Mouse (Mus musculus): Measurements from ENCODE around the gene Galnt10. TPM values are rescaled to one million over a fixed set of nuclear protein-coding genes. Genes with fewer than 3 reads are reported as not detected.
A peak's percentile ranks its signal among the peaks of the same experiment; 100 is the strongest.
"Not testable (repeated sequence)": the region's sequence is repeated elsewhere in the genome, so short reads cannot be mapped to it uniquely, and the experiment has no call there.

Galnt10 gene
- total RNA-seq, 2 experiments from 2014 or later: 44.5 to 46.2 TPM

DNA sequence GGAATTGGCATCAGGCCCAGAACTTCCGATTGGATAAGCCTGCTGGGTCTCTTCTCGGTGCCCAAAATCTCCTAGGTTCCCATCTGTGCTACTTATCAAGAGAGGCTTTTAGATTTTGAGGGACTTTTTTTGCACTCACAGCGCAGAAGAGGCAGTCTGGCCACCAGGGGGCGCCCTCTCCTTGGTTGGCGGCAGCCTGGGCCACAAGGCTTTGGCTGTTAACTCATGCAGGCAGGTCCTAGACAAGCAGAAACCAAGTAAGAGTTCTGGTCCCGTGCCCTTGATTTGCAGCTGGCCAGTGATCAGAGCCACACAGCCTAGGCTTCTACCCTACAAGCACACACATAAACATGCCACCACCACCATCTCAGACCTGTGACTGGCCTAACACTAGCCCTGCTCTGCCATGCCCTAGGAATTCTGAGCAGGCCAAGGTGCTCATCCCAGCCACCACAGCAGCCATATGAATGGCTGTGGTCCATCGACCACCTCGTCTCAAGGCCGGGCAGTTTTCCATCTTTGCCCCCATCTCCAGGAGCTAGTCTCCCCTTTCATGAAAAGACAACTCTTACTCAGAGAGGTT is 174.8 kb downstream of the Galnt10 start:
- DNase-seq (ENCODE audit: low spot score in 2 of 2): peak; percentile 77 to 82

DNA sequence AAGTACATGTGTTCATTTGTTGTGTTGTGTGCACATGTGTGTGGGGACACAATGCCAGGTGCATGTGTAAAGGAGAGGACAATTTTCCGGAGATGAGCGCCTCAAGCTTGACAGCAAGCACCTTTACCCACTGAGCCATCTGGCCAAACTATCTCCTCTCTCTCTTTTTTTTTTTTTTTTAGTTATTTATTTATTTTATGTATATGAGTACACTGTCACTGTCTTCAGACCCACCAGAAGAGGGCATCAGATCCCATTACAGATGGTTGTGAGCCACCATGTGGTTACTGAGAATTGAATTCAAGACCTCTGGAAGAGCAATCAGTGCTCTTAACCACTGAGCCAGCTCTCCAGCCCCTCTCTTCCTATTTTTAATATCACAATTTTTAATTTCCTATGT is 177.9 kb downstream of the Galnt10 start:
- not testable (repeated sequence) for DNase-seq (ENCODE audit: low spot score in 2 of 2)

DNA sequence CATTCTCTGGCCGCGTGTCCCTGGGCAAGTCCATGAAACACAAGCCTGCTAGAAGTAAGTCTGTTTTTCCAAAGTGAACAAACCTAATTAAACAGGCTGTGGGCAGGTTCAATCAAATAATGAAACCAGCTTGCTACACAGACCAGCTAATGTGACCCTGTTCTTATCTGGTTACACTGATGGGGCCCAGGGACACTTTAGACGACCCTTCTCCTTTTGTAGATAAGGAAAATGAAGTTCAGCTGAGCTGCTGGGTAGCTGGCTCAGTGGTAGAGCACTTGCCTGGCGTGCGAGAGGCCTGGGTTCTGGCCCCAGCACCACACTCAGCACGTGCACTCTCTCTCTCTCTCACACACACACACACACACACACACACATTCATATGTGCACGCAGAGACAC is 178.5 kb downstream of the Galnt10 start:
- DNase-seq (ENCODE audit: low spot score in 2 of 2): no peak

DNA sequence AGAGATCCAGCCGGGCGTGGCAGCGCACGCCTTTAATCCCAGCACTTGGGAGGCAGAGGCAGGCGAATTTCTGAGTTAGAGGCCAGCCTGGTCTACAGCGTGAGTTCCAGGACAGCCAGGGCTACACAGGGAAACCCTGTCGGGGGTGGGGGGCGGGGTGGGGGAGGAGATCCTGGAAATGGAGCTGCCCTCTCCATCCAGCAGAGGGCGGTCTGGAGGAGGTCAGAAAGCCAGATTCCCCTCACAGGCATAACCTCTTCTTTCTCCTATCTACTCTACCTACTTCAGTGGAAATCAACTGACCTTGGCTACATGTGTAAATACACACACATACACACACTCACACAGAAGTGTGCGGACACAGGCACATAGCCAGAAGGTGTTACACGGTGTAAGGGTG is 180.0 kb downstream of the Galnt10 start:
- DNase-seq (ENCODE audit: low spot score in 2 of 2): not testable (repeated sequence)

DNA sequence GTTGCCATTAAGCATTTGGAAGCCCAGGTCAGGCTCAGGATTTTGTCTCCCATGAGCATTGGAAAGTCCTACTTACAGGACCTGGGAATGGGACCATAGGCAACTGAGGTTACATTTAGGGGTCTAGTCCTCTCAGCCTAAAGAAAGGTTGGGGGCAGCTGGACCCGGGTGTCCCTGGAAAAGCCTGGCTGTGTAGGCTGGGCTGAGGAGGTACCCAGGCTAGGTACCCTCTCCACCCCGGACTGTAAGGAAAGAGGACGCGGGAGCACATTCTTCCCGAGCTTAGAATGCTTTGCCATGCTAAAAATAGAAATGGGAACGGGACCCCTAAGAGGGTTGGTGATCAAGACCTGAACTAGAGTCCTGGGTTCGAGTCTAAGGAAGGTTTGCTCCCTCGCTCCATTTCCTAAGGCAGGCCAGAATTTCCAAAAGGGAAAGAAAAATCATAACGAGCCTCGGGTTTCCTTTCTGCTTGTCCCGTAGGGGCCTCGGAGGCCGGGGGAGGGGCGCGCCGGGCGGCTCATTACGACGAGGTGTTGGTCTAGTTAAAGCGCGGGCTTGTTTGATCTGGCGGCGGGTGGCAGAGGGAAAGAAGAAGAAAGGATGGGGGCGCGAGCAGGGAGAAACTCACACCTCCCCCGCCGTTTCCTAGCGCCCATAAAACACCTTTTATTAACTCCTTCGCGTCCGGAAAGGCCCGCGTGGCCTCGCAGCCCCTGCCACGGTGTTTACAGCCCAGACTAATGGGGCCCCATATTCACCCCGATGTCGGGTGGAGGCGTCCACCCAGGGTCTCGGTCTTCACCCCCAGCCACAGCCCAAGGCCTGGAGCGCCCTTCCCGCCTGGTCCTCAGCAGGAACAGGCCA is 182.0 kb downstream of the Galnt10 start:
- DNase-seq (ENCODE audit: low spot score in 2 of 2): no peak

DNA sequence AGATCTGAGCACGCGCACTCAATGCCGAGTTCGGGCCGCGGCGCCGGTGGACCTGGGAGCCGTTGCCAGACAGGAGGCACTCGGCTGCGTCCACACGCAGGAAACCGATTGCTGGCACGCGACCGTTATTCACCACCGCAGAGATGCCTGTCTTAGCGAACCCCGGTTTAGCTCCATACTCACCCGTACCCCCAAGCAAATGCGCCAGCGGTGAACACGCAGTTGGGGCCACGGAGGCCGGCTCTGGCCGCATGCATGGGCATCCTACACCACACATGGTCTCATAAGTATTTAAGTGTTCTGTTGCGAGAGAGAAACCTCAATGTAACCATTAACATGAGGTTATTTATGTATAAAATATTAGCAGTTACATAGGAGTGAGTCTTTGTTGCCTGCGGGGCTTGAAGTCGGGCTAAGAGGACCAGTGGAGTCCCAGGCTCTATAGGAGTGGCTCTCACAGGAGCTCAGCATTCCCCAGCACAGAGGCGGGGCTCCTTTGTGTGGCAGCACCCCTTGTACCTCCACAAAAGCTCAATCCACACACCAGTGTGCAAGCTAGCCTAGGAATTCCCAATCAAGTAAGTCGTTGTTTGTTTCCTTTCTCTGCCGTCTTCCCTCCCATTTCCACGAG is 182.8 kb downstream of the Galnt10 start:
- DNase-seq (ENCODE audit: low spot score in 2 of 2): no peak

DNA sequence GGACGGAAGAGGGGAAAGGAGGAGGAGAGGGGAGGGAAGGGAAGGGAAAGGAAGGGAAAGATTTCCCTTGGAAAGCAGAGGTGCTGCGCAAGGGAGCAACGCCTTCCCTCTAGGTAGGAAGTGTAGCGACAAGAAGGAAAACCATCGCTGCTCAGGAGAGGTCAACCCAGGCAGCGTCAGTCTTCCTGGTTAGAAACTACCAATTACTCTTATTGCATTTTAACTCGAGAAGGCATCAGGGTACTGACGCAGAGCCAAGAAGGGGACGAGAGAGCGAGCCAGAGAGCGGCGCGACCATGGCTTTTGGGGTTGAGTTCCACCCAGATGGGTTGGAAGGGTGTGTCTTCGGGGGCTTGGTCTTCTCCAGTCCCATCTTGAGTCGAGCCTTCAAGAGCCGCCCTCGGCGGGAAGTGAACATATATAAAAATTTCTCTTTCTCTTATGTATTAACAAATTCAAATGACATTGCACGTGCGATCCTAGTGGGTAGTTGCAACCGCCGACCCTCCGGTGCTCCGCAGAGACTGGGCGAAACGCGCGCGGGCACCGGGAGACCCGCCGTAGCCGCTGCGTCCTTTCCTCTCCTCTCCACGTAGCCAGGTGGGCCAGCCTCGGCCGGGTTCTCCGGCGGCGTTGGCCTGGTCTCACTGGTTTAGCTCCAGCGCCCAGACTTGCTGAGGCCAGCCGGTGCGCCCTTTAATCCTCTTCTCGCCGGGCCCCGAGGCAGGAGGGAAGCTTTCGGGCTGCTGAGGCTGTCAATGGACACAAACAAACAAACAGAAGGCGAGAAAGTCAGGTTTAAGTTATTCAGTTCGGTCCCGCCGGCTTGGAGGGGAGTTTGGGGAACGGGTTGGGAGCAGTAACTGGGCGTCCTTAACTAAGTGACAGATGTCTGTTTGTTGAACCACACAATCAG is 184.0 kb downstream of the Galnt10 start:
- no peak for DNase-seq (ENCODE audit: low spot score in 2 of 2)

DNA sequence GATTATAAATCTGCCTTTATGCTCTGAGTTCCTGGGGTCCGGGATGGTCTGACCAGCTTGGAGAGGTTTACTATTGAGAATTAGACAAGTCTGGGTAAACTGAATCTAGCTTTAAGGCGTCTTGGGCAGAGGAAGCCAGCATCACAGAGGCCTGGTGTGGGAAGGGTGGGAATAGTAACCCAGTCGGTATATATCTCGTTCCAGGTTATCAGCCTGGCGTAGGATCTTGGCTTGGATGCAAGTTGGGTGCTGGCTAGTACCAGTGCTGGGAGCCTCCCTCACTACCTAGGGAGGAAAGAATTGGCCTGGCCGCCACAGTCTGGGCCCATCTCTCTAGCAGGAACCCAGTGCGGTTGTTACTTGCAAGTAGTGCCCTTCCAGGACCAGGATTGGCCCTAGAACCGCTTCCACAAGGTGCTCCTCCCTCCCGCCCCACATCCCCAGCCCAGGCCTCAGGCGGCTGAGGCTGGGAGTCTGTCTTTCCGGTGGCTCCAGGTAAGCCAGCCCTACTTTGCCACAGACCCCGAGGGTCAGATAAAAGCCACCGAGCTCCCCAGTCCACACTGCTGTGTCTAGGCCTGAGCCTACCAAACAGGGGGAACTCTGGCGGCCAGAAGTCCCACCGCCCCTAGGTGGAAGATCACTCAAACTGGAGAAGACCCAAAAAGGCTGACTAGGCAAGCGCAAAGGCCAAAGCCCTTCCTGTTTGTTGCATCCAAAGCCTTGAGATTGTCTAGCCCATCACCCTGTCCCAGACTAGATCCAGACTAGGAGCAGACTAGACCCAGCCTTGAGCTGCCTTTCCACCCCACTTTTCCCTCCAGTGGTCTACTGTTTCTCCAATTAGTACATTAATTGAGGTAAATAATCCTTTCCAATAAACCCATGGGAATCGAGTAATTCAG is 184.9 kb downstream of the Galnt10 start:
- DNase-seq (ENCODE audit: low spot score in 2 of 2): no peak

DNA sequence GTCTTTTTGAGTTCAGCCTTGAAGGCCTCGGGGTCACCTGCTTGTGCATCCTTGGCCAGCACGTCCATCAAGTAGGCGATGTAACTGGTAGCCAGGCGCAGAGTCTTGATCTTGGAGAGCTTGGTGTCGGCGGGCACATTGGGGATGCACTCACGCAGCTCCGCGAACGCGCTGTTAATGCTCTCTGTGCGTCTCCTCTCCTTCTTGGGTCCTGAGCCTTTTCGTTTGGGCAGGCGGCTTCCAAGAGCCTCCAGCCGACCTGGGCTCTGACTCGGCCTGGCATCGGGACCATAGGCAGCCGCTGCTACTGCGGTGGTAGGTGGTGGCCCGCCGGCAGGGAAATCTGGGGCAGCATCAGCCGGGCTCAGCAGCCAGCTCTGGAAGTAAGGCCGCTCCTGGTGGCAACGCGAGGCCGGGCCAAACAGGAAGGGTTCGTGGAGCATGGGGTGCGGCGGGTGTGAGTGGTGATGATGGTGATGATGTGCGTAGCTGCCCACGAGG is 186.1 kb downstream of the Galnt10 start:
- DNase-seq (ENCODE audit: low spot score in 2 of 2): no peak

DNA sequence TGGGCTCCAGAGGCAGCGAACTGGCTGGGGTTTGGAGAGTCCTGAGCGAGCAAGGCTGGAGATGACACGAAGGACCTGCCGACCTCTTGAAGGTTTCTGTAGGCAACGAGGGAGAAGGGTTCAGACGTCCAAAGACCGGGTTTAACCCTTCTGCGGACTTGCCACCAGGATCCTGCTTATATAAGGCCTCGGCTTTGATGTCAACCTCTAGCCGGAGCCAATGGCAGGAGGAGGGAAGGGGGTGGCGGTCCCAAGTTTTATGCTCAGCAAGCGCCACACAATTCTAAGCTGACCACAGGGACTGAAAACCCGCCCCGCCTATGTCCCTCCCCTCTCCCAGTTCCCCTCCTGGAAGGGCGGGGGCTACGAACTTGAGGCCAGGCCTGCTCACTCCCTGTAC is 186.6 kb downstream of the Galnt10 start:
- DNase-seq (ENCODE audit: low spot score in 2 of 2): no peak

DNA sequence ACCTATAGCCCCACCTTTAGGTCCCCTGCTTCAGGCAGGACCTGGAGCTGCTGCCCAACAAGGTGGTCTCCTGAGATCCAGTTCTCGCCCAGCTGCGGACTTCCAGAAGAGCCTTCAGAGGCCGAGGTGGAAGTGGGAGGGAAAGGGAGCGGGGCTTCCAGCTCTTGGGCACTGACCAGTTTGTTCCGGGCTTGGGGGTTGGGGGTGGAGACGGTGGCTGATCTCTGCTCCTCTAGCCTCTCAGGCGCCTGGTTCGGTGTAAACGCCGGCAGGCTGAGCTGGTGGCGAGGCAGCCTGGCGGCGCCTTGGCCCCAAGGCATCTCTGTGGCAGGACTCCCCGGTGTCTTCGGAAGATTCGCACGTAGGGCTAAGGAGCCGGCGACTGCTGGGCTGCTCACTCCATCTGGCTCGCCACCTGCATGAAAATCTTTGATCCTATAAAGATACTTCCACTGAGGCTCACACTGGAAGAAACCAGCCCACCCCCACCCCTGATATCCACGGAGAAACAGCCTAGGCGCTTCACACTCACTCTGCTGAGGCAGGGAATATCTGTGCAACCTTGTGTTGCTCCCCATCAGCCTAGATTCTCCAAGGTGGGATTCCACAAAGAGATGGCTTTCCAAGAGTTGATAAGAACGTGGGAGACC is 187.4 kb downstream of the Galnt10 start, which contains the start of gene Hand1:
Gene Hand1 (minus strand): TSS at position 267 of the 650 bp plus-strand sequence.
- no peak for DNase-seq (ENCODE audit: low spot score in 2 of 2)

DNA sequence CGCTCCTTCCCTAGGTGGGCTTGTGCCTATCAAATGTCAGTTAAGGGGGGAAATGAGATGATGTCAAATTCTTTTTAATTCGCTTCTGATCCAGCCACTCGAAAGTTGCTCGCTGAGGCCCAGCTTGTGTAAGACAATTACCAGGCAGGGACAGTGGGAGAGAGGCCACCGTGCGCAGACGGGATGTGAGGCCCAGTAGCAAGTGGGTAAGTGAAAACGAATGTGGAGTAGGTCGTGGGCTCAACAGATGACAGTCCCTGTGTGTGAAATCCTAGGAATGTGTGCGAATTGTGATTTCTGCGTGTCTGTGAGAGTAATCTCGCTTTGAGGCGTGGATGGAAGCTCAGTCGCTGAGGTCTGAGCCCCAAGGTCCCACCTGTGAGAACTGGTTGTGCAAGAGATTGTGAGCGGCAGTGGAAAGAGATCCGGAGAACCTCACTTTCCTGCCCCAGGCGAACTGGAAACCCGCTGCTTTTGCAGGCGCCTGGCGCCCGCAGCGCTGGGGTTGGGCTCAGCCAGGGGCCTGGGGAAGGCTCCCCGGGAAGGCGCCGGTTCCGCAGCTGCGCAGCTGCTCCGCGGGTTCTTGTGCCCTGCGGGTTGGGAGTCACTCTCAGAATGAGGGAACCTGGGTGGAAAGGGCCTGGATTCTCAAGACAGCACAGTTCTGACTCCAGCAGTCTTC is 188.2 kb downstream of the Galnt10 start:
- DNase-seq (ENCODE audit: low spot score in 2 of 2): no peak

DNA sequence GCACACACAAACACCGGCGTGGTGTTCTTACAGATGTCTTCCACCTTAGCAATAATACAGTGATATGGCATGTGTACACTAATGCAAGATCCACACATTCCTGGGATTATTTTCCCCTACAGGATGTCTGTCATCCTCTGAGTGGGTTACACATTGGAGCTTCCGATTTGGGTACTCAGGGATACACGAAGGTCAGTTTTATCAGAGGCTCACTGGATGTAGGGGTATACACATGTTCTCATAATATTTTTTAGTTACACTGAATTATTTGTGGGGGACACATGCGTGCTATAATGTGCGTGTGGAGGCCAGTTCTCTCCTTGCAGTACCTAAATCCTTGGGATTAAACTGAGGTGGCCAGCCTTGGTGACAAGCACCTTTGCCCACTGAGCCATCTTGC is 188.8 kb downstream of the Galnt10 start:
- no peak for DNase-seq (ENCODE audit: low spot score in 2 of 2)

DNA sequence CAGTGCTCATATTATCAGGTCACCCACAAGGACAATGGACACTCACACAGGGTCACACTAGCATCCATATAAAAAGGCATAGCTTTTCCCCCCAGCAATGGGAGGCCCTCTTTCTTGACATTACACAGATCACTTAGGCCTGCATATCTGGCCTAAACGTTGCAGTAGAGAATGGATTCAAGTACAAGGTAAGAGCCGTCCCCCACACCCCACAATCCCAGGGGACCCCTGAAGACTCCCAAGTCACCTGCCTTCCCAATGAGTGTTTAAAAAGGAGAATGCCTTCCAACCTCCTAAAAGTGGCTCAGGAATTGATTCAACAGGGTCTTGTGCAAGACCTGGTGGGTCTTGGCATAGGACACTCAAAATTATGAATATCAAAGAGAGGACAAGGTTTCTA is 190.1 kb downstream of the Galnt10 start:
- no peak for DNase-seq (ENCODE audit: low spot score in 2 of 2)

DNA sequence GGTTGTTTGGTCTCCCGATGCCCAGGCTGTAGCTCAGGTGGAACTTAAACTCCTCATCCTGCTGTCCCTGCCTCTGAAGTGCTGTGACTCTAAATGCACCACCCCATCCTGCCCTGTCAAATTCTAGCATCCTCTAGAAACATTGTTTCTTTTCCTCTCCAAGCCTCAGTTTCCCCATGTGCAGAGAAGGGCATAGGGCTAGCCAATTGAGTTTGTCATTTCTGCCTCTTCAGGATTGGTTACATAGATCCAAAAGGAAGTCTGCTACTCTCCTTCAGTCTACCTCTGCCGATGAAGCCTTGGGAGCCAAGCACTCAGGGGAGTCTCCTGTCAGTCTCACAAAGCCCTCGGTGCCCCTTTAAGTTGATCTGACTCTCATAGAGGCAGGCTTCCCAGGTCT is 190.7 kb downstream of the Galnt10 start:
- no peak for DNase-seq (ENCODE audit: low spot score in 2 of 2)

DNA sequence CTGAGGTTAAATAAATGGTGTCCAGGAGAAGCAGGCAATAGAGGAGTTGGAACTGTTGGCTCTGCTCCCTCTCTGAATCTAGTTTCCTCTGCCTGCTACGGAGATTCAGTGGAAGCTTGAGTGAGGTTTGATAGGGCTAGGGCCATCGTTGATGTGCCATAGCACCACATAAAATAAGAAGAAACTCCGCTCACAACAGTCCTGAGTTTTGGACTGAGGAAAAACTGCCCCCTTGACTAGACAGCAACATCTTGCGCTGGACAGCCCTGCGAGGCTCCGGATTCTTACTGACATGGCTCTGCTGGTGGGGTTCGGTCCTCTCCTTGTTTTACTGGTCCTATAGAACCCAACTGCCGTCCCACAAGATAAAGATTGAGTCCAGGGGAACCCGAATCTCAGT is 191.2 kb downstream of the Galnt10 start:
- DNase-seq (ENCODE audit: low spot score in 2 of 2): no peak
